Mouse (Mus musculus) spleen, postnatal 36 days (tissue): ENCODE measurements around the gene Foxp1.

Source experiments
- DNase-seq, 2 experiments: peaks; one replicate each; pipeline ENCODE4 v3.0.0; 2022; ENCODE audit warnings: low spot score in 2 of 2, mixed read lengths in 1 of 2

Gene Foxp1

DNA sequence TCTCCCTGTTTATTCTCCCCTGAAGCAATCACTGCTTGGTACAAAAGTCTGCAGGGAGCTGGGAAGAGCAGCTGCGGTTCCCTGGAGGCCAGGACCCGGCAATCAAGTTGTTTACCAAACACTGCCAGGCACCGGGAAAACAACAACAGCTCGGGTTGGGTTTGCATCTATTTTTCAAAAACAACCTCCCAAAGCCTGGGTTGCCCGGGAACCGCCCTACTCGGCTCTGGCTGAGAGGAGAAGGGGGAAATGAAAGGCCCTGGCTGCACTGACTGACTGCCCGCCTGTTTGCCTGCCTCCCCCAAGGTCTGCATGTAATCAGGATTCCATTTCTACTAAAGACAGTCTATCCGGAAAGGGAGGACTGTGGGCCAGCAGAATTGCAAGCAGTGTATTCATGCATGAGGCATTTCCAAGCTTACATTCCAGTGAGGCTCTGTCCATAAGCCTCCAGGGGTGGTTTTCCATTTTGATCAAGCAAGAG lies 82.6 kb downstream of the Foxp1 start:
- peak in 1 of 2 experiments; percentile 25 for DNase-seq

DNA sequence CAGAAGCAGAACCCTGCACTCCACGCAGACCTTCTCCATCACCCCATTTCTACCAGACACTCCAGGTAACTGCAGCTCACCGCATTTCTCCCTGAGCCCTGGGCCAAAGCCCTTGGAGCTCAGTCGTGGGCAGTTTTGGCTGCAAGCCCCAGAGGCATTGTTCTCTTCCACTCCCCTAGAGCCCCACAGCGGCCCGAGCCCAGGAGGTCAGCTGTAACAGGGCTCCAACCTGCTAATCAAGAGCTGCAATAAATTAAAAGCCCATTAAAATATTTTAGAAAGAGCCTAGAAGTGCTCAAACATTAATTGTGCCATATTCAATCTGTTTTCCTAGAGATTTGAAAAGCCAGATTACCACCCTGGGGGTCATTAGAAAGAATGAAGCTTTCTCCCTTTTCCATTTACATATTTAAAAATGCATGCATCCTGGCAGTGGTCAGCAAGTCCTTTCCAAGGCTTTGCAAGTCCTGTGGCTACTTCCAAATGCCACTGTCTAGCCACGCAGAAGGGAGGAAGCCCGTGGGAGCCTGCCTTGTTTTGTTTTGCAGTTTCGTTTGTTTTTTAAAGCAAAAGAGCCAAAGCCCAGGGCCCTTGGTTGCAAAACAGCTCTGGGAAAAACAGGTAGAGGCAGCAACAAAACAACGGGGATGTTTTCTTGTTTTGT lies 83.2 kb downstream of the Foxp1 start:
- DNase-seq, result no peak

DNA sequence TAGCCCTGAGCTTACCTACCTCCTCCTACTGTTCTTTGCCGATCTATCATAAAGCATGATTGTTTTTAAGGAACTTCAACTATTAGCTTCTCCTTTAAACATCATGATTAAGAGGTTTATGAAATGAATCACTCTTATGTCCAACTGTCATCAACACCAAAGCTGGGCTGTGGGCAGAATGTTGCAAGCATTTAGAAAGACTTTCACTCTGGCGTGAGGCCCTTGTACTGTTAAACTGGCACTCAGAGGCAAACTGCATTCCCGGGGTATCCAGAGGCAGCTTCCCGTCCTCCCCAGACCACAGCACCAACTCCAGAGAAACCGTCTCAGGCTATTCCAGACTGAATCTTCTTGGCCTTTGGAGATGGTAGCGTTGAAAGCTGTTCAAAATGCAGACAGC lies 86.2 kb downstream of the Foxp1 start:
- DNase-seq, result no peak

DNA sequence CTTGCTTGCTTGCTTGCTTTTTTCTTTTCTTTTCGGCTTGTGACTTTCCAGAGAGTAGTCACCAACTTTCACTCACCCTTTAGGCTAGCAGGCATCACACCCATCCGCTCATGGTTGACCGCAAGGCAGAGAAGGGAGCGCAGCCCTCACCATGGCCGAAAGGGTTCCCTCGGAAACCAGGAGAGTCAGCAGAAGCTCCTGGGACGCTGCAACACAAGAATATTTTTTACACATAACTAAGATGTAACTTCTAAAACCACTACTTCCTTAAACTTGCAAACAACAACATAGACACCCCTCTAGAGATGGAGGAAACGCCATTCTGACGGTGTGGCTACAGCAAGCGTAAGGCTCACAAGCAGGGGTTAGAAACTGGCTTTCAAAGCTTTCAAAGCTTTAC lies 87.4 kb downstream of the Foxp1 start:
- peak; percentile 37 to 50 for DNase-seq

DNA sequence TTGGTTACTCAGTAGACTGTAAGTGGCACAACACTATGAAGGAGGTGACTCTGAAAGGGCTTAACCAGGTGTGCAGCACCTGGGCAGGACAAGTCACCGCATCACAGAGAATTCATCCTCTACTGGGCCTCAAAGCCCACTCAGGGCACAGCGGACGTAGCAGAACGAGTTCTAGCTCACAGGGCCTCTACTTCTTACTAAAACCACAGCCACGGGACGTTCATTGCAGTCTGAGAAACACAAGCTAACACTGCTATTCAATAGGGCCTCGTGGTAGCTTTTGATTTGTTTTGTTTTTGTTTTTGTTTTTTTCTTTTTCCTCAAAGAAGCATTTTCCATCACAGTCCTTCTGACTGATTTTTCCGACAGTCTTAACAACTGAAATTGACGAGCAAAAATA lies 89.5 kb downstream of the Foxp1 start:
- no peak for DNase-seq

DNA sequence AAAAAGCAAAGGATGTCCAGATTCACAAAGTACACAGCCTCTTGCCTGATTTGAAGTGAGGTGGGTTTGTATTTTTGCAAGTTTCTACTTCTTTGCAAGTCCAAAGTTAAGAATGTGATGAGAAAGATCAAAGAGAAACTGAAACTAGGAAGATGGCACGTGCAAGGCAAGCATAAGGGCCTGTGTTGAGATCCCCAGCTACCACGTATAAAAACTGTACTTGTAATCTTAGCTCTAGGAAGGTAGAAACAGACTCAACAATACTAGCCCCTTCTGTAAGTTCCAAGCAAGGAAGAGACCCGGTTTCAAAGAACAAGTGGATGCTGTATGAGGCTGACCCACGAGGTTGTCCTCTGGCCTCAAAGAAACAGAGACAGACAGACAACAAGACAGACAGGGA lies 90.6 kb downstream of the Foxp1 start:
- DNase-seq, result no peak

DNA sequence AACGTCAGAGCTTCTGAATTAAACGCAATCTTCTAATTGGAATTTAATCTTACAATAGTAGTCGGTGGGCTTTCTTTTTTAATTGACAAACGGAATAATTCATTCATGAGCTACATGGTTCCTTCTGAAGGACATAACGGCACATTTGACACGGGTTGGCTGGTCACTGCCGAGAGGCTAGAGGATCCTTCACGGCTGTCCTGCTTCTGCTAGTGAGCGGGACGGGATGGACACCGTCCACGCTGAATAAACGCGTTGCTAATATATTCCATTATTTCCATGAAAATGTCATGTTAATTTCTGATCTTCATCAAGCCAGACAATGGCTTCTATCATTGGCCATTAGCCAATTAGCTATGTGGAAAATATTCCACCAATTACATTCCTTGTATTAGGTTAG lies 92.0 kb downstream of the Foxp1 start:
- no peak for DNase-seq

DNA sequence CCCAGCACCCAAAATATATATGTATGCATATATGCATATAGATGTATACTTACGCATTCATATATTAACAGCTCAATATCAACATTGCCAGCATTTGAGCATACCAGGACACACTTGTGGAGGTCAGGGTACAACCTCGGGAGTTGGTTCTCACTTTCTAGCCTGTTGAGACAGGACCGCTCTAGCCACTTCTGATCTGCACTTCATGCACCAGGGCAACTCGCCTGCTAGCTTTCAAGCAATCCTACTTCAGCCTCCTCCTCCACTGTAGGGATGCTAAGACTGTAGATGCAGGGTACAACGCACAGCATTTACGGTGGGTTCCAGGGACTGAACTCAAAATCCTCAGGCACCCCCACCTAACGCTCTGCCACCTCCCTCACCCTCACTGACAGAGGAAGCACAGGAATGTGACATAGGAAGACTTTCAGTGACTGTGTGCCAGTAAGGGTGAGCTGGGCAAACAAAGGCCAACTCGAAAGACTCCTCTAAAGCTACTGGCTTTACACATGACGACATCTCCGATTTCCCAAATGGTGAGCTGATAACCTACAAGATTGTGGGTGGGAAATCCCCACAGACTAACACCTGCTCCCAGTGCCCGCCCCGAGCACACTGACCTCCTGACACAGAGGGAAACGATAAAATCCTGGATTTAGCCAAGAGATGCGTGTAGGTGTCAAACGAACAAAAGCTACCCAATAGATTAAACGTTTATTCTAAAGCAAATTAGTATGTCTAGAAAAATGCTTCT lies 93.0 kb downstream of the Foxp1 start:
- DNase-seq, result no peak

DNA sequence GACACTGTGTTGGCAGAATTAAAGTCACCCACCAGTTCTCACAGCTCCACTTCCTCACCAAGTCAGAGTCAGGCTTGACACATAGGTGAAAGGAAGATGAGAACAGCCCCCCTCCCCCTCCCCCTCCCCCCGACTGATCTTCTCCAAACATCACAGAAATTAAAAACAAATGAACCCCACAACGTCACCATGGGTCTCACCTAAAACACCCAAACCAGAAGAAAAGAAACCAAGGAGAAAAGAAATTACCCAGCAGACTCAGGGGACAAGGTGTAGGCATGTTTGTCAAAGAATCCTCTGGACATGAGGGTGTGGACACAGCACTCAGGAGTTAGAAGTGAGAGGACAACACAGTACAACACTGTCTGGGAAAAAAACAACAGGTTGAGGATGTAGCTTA lies 93.6 kb downstream of the Foxp1 start:
- DNase-seq, result no peak

DNA sequence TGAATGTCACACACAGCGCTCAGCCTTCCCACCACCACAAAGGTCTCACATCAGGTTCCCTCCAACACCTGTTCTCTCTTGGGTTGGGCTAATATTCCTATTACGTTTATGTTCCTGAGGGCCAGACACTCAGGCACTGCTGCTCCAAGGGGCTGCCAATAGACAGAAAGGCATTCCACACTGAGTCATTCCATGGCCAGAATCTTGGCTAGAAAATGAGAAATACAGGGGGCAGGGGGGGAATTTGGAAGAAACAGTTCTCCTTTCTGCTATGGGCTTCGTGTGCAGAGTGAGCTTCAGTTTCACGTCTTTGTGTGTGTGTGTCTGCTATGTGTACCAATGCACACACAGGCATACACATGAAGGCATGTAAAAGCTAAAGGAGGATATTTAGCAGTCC lies 95.2 kb downstream of the Foxp1 start:
- DNase-seq, result no peak

DNA sequence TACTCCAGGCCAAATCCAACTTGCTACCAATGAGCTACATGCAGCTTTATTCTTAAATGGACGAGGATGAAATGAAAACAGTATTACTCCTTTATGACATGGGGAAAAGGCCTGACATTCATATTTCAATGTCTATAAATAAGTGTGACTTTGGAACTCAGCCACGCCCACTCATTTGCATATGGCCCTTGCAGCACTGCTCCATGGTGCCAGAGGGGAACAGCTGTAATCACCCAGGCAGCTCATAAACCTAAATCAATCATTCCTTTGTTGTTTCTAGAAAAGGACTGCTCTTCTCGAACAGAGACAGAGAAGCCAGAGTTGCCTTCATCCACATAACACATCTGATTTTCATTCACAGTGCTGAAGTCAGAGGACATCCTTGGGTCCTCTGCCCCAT lies 97.5 kb downstream of the Foxp1 start:
- no peak for DNase-seq

DNA sequence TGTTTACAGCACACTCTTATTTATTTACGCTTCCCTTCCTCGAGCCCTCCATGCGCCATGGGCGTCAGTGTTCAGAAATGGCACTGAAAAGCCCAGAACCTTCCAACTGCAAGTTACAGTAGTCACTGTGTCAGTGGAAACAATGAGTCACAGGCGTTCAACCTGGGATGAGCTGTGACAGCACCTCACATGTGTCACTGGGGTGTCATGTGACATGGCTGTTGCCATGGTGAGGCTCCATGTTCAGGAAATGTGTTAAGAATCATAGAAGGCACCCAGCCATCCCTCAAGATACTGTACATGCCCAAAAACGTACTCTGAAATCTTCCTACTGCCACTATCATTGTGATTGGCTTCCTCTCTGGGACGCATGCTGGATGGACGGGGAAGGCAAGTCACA lies 101.9 kb downstream of the Foxp1 start:
- no peak for DNase-seq

DNA sequence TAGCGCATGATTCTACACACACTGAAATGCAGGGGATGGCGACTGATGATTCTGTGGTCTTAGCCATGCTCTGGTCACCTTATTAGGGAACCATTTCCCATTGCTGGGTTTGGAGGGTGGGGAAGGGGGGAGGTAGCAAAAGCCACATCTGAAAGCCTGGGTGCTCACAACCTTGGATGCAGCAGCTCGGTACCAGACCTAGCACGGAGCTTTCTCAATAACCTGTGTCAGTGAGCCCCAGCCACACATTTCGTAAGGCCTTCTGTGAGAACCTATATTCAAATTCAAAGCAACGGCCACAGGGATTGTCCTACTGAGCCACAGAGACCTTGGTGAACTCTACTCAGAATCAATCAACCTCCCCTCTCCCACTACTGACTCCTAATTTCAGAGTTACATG lies 109.9 kb downstream of the Foxp1 start:
- no peak for DNase-seq

DNA sequence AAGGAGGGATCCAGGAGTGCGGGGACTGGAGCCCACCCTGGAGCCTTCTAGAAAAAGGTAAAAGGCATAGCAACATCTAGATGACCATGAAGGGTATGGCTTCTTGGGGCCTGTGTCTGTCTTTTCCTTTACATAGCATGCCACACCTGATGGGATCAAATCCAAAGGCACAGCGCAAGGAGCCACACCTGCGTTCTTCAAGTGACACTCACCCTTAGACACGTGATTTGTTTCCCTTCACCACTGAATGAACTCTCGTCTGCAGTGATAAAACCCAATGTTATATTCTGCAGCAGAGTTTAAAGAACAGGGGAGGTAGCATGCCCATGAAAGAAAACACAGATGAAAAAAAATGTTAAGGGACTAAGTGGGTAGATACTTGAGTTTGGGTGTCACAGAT lies 112.9 kb downstream of the Foxp1 start:
- no peak for DNase-seq

DNA sequence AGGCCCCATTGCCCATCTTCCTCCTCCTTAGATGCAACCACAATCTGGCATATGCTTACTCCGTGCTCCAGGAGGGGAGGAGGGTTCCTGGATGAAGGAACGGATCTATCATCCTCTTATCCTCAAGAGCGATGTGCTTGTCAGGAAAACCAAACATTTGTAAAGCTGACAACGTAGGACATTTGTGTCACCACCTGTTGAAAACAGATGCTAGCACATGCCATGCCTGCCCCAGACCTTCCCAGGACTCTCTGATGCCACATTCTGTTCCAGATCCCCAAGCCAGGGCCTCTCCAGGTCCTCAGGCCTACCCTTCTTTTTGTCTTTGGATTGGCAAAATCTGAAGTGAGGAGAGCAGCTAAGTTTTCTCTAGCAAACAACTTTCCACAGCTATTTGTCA lies 113.6 kb downstream of the Foxp1 start:
- DNase-seq, result no peak

DNA sequence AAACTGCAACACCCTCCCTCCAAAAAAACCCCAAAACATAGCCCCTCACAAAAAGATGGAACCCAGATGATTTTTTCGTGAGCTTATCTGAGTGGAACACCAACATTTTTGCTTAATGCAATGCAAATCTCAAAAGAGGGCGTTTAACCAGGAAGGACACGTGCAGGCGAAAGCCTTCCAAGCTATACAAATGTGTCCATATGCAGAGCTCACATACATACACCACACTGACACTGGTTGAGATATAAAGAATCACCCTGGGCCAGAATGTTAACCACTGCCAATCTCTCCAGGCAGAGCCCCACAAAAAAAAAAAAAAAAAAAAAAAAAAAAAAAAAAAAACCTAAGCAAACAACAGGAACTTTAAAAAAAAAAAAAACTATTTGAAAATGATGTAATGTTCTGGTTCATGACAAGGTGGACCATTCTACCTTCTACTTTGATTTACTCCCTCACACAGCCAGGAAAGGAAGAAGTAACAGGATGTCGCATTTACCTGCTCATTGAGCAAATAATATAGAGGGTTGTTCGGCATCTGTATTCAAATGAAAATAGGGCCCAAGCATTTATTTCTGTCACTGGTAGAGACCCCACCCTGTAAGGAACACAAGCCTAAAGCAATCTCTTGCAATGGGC lies 118.6 kb downstream of the Foxp1 start:
- no peak for DNase-seq

DNA sequence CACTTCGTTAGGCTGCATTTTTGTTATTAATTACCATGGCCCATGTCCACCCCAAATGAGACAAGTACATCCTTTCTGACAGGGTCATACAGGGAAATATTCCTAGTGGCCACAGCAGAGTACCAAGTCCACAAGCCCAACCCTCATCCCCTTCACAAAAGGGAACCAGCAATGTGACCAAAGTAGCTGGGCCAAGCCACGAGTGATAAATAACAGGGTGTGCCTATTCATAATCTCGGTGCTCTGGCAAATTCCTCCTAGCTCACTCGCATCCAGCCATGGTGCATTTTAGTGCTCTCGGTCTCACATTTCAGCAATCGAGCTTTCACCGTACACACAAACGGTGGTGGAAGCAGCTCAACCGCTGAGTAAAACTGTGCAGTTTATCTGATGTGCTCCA lies 119.6 kb downstream of the Foxp1 start:
- DNase-seq, result no peak

DNA sequence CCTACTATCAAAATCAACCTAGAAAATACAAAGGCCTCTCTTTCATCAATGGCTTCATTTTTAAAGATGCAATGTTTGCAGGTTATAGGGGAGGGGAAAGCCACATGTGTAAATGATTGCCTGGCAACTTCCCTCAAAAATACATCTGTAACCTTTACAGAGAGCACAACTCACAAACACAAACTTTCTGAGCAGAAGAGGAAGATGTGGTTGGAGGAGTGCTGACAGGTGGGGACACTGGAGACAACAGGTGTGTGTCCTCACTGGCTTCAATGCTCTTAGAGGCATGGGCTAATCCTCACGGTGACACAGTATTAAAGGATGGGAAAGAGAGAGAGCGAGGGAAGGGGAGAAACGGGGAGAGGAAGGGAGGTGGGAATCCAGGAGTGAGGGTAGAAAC lies 120.2 kb downstream of the Foxp1 start:
- peak; percentile 28 to 43 for DNase-seq

DNA sequence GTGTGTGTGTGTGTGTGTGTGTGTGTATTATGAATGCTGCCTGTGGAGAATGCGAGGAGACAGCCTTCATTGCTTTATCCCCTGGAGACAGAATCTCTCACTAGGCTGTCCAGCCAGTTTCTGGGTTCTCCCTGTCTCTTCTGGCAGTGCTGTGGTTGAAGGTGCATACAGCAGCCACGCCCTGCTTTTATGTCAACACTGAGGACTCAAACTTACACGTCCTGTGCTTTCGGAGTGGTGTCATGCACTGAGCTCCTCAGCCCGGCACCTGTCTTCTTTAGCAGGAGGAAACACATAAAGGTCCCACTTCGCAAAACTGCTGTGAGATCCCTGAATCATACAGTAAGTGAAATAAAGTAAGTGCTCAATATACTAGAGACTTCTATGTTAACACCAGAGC lies 120.7 kb downstream of the Foxp1 start:
- DNase-seq, result peak; percentile 36 to 55

DNA sequence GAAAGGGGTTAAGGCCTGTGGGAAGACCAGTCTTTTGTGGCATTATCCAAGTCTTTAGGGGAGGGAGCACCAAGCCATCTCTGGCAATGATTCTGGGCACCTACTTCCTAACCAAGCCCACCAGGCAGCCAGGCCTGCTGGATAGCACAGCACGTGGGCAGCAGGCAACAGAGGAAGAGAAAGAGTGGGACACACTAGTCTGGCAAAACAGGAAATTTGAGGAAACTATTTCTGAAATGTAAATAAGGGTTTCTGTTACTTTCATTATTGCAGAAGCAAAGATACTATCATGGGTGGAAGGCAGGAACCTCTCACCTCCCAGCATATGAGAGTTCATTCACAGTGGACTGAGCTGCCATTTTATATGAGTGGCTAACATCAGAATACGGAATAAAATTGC lies 121.3 kb downstream of the Foxp1 start:
- DNase-seq, result no peak

DNA sequence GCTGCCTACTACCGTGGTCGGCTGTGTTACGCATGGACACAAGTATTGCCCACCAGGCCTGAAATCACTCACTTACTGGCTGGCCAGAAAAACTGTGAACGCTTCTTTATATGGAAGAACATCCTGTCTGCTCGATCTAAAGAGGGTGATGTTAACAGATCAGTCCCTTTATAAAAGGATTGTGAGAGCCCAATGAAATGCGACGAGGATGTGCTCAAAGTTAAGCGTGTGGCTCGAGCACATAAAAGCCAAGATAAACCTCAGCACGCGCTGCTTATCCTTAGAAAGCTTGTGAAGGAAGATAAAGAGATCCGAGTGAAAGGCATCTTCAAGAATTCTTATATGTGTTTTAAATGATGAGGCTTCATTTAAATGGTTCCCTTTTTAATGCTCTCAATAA lies 126.8 kb downstream of the Foxp1 start:
- DNase-seq, result no peak

DNA sequence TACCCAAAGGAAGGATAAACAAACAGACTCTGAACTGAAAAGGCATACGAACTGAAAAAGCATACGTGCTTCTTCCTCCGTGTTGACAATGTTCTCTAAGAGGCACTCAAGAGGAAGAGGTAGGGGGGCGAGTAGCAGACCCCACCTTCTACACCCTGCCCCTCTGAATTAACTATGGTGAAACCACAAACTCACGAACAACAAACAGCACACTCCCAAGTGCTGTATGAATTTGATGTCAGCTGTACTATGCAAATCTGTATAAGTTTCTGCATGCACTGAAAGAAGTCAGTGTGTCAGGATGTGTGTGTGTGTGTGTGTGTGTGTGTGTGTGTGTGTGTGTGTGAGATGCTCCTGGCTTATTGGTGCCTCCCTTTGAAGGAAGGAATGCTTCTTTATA lies 127.7 kb downstream of the Foxp1 start:
- DNase-seq, result peak in 1 of 2 experiments; percentile 10

DNA sequence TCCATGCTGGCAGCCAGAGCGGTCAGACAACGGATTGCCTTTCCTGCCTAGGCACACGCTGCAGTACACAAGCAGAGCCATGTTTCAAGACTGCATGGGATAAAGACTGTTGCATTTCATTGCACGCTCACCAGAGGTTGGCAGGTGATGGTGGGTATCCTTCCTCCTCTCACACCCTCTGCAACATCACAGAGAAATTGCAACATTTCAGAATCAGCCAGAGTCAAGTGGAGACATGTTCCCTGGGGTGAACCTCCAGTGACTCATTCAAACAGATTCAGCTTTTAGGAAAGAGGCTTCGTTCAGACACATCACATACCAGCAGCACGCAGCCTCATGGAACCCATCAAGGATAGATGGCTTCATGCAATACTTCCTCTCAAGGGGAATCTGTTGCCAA lies 130.0 kb downstream of the Foxp1 start:
- no peak for DNase-seq
